Mouse (Mus musculus) neural tube, embryonic 12.5 days (tissue): ENCODE measurements at regions not wholly inside any gene's neighbourhood (a gene's known extent, or its start where the extent isn't known, plus 50 kb on each side); places are given as distances from the start of the nearest gene placed in this dataset.

Source experiments
- ATAC-seq: fragments of 200-750 bp; cut with Nextera tagmentation; 2 replicates; pipeline ENCODE4 v1.8.0; 2017; ENCODE audit warnings: low read depth, mild to moderate bottlenecking, moderate TSS enrichment, moderate library complexity; ENCODE audit not compliant: low FRiP score
- H3K27ac ChIP-seq: fragments of 300-500 bp; sonication (generic); 2 replicates; pipeline ENCODE4 v1.5.1; 2016
- H3K27me3 ChIP-seq: fragments of 300-500 bp; sonication (generic); replicated peaks from 2 replicates; pipeline ENCODE4 v1.6.1; 2016; ENCODE audit warnings: mild to moderate bottlenecking
- H3K36me3 ChIP-seq: fragments of 300-500 bp; sonication (generic); 2 replicates; pipeline ENCODE4 v1.6.1; 2016; ENCODE audit warnings: mild to moderate bottlenecking
- H3K4me1 ChIP-seq: fragments of 300-500 bp; sonication (generic); 2 replicates; pipeline ENCODE4 v1.6.1; 2016
- H3K4me2 ChIP-seq: fragments of 300-500 bp; sonication (generic); replicated peaks from 2 replicates; pipeline ENCODE4 v1.6.1; 2016; ENCODE audit warnings: mild to moderate bottlenecking
- H3K4me3 ChIP-seq: fragments of 300-500 bp; sonication (generic); 2 replicates; pipeline ENCODE4 v1.5.1; 2016
- H3K9ac ChIP-seq: fragments of 300-500 bp; sonication (generic); 2 replicates; pipeline ENCODE4 v1.6.1; 2016; ENCODE audit warnings: mild to moderate bottlenecking
- H3K9me3 ChIP-seq: fragments of 300-500 bp; sonication (generic); 2 replicates; pipeline ENCODE4 v1.6.1; 2016; ENCODE audit warnings: mild to moderate bottlenecking
- WGBS: fragments of 180-500 bp; shearing (Covaris S2); methylation state at CpG from one replicate; pipeline ENCODE4 v1.1.7; 2016; 5-methylcytosine and 5-hydroxymethylcytosine counted together

DNA sequence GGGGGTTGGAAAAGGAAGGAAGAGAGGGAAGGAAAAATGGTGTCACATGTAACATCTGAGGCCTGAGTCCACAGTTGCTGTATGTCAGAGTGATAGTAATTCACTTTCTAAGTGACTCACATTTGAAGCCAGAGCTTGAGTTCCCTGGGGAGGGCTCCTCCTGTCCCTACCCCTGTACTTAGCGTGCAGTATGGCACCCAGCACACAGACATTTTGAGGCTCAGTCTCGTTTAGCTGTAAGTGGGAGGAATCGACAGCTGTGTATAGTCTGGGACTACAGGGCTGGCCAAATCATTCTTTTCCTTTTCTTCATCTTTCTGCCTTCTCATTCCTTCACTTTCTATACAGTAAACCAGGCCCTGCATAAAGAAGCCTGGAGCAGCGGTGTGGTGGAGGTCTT, 202.4 kb upstream of the Sall1 start:
- 72% methylated on average over 4 of the region's 4 CpGs for WGBS
- no peaks in the 10 kb centered on the region for H3K9me3 ChIP-seq
- peaks cover 8% of the 10 kb centered on the region for H3K27me3 ChIP-seq
- no peak for ATAC-seq
- H3K4me3 ChIP-seq, result no peak overlapping the region
- H3K9ac ChIP-seq, result no peak overlapping the region
- peaks cover 6% of the 10 kb centered on the region; the same call in 1 of the 2 replicates for H3K4me1 ChIP-seq
- no peaks in the 10 kb centered on the region for H3K36me3 ChIP-seq
- H3K27ac ChIP-seq, result no peak overlapping the region
- no peak overlapping the region for H3K4me2 ChIP-seq

DNA sequence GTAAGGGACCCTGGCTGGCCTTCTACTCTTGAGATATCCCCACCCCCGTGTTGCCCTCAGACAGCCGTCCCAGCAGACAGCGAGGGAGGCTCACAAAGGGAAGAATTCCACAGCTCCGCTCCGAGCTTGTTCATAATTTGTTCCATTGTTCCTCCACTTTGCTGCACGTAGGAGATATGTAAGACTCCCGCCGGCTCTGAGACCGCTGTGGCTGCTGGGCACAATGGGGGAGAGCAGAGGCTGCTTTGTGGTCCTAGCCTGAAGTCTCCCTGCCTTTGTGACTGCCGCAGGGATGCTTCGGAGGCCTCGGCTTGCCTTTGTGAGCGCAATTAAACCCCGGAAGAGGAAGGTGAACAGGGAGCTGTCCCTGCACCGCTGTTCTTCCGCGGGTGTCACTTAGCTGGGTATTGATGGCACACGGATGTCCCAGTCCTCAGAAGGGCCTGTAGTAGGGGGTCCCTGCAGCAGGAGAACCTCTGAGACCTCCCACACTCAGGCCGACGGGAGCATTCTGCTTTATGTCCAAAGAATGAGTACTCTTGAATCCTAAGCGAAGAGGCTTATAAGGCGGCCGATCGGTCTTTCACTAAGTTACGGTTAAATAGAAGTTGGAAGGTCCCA, 201.3 kb upstream of the Sall1 start:
- Histone ChIP-seq H3K36me3 (no peaks in the 10 kb centered on the region), H3K27me3 (peaks cover 8% of the 10 kb centered on the region), H3K9me3 (no peaks in the 10 kb centered on the region), H3K9ac (no peak overlapping the region), H3K27ac (no peak overlapping the region), H3K4me1 (peaks cover 6% of the 10 kb centered on the region; the same call in 1 of the 2 replicates), H3K4me2 (peak overlapping the region; percentile 45), H3K4me3 (no peak overlapping the region)
- WGBS, result 14% methylated on average over 25 of the region's 25 CpGs
- peak; percentile 50; the same call in 1 of the 2 replicates for ATAC-seq

GRCm38 (mm10) chr8:89241686-89242085, 197.7 kb upstream of the Sall1 start:
- Histone ChIP-seq H3K36me3 (no peaks in the 10 kb centered on the region), H3K27ac (no peak overlapping the region), H3K9me3 (no peaks in the 10 kb centered on the region), H3K4me1 (peaks cover 6% of the 10 kb centered on the region; the same call in 1 of the 2 replicates), H3K4me3 (no peak overlapping the region), H3K9ac (no peak overlapping the region), H3K4me2 (no peak overlapping the region), H3K27me3 (peaks cover 8% of the 10 kb centered on the region)
- WGBS, result 13% methylated on average over 5 of the region's 5 CpGs
- ATAC-seq, result no peak

DNA sequence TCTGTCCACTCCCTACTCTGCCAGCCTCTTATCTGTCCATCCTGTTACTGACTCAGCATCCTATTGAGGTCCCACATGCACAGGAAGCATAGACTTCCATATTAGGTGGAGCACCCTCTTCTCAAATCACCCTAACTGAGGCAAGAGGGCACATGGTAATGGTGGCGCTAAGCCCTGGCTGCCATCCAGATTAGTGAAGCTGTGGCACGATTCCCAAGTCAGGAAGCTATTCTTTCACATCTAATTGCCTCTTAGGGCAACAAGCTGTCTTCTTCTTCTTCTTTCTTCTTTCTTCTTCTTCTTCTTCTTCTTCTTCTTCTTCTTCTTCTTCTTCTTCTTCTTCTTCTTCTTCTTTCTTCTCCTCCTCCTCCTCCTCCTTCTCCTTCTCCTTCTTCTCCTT, 195.7 kb upstream of the Sall1 start:
- no peak for ATAC-seq
- Histone ChIP-seq H3K9ac (no peak overlapping the region), H3K9me3 (no peaks in the 10 kb centered on the region), H3K36me3 (no peaks in the 10 kb centered on the region), H3K27me3 (peaks cover 8% of the 10 kb centered on the region), H3K4me2 (no peak overlapping the region), H3K4me1 (peaks cover 6% of the 10 kb centered on the region; the same call in 1 of the 2 replicates), H3K27ac (no peak overlapping the region), H3K4me3 (no peak overlapping the region)
- WGBS, result 89% methylated on average over 2 of the region's 2 CpGs

DNA sequence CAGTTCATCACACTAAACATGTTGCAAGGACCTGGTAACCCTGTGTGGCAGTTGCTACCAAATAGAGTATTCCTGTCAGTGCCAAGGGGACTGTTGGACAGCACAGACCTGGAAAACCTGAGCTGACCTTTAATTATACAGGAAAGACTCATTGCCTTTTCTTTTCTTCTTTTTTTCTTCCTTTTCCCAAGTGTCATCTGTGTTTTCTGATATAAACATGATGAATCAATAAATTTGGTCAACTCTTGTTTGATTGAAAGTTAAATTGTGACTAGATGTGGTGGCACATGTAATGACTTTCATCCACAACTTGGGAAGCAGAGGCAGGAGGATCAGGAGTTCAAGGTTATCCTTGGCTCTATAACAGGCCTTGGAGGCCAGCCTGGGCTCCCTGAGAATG, 190.1 kb upstream of the Sall1 start:
- Histone ChIP-seq H3K4me2 (no peak overlapping the region), H3K27me3 (no peaks in the 10 kb centered on the region)

GRCm38 (mm10) chr8:89232318-89232717, 188.4 kb upstream of the Sall1 start:
- 97% methylated on average over 1 of the region's 1 CpGs for WGBS
- Histone ChIP-seq H3K27me3 (no peaks in the 10 kb centered on the region), H3K36me3 (no peaks in the 10 kb centered on the region), H3K4me3 (no peak overlapping the region), H3K4me2 (no peak overlapping the region), H3K9ac (no peak overlapping the region), H3K4me1 (no peaks in the 10 kb centered on the region), H3K9me3 (no peaks in the 10 kb centered on the region), H3K27ac (no peak overlapping the region)
- ATAC-seq, result no peak

More for the DNA sequence above, 190.1 kb upstream of the Sall1 start:
- H3K27ac ChIP-seq, result no peak overlapping the region
- no peak overlapping the region for H3K9ac ChIP-seq
- H3K36me3 ChIP-seq, result no peaks in the 10 kb centered on the region
- no peaks in the 10 kb centered on the region for H3K9me3 ChIP-seq
- no peak overlapping the region for H3K4me3 ChIP-seq
- H3K4me1 ChIP-seq, result no peaks in the 10 kb centered on the region
- no peak for ATAC-seq

DNA sequence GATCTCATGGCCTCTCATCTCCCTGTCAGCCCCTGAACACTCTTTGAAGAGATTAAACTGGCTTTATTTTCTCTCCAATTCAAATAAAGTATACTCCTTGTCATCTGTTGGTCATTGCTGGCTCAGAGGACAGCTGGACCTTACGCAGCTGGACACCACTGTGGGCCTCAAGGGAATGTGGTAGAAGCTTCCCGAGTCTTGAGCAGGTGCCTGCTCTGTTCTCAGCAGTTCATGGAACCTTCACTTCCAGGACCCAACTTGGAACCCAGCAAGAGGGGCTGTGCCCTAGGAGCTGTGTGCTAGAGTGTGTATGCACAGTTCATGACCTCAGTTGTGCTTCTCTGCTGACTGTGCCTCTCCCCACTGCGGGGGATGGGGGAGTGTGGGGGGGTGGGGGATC, 185.2 kb upstream of the Sall1 start:
- H3K4me2 ChIP-seq, result no peak overlapping the region
- H3K4me3 ChIP-seq, result no peak overlapping the region
- no peak overlapping the region for H3K27ac ChIP-seq
- H3K27me3 ChIP-seq, result no peaks in the 10 kb centered on the region
- no peaks in the 10 kb centered on the region for H3K4me1 ChIP-seq
- ATAC-seq, result no peak
- H3K9me3 ChIP-seq, result no peaks in the 10 kb centered on the region
- 90% methylated on average over 3 of the region's 3 CpGs for WGBS
- H3K36me3 ChIP-seq, result no peaks in the 10 kb centered on the region
- no peak overlapping the region for H3K9ac ChIP-seq

GRCm38 (mm10) chr8:89220870-89221269, 176.9 kb upstream of the Sall1 start:
- Histone ChIP-seq H3K9me3 (no peaks in the 10 kb centered on the region), H3K4me3 (no peak overlapping the region), H3K4me2 (no peak overlapping the region), H3K27me3 (no peaks in the 10 kb centered on the region), H3K9ac (no peak overlapping the region), H3K27ac (no peak overlapping the region), H3K36me3 (no peaks in the 10 kb centered on the region), H3K4me1 (no peaks in the 10 kb centered on the region)
- 83% methylated on average over 7 of the region's 7 CpGs for WGBS
- ATAC-seq, result no peak

GRCm38 (mm10) chr8:89220381-89220780, 176.4 kb upstream of the Sall1 start:
- Histone ChIP-seq H3K36me3 (no peaks in the 10 kb centered on the region), H3K4me2 (no peak overlapping the region), H3K4me3 (no peak overlapping the region), H3K9me3 (no peaks in the 10 kb centered on the region), H3K4me1 (no peaks in the 10 kb centered on the region), H3K27ac (no peak overlapping the region), H3K27me3 (no peaks in the 10 kb centered on the region), H3K9ac (no peak overlapping the region)
- 94% methylated on average over 2 of the region's 2 CpGs for WGBS
- ATAC-seq, result no peak

- Histone ChIP-seq H3K4me2 (no peak overlapping the region), H3K4me1 (no peaks in the 10 kb centered on the region), H3K36me3 (no peaks in the 10 kb centered on the region), H3K9me3 (no peaks in the 10 kb centered on the region), H3K27ac (no peak overlapping the region), H3K27me3 (no peaks in the 10 kb centered on the region), H3K4me3 (no peak overlapping the region), H3K9ac (no peak overlapping the region)
- ATAC-seq, result no peak
- WGBS, result 93% methylated on average over 7 of the region's 7 CpGs
Observed at GRCm38 (mm10) chr8:89219156-89219555, 175.2 kb upstream of the Sall1 start.

DNA sequence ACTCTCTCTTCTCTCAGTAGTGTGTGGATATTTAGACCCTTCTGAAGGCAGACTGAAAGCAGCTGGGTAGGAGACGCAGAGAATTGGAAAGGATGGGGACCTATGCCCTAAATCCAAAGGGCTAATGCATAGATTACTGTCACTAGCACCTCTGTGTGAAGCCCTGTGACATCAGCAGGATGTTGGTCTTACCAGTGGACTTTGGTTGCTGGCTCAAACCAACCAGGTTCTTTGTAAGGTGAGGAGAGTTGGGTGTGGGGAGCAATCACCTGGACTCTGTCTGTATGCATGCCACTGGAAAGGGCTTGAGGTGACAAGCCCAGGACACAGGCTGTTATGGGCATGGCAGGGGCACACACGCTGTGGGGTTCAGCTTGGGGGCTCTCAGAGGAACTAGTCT, 173.7 kb upstream of the Sall1 start:
- no peak overlapping the region for H3K4me3 ChIP-seq
- 86% methylated on average over 2 of the region's 2 CpGs for WGBS
- H3K9me3 ChIP-seq, result no peaks in the 10 kb centered on the region
- H3K9ac ChIP-seq, result no peak overlapping the region
- H3K36me3 ChIP-seq, result no peaks in the 10 kb centered on the region
- no peak overlapping the region for H3K4me2 ChIP-seq
- H3K27me3 ChIP-seq, result no peaks in the 10 kb centered on the region
- no peaks in the 10 kb centered on the region for H3K4me1 ChIP-seq
- no peak for ATAC-seq
- no peak overlapping the region for H3K27ac ChIP-seq

- Histone ChIP-seq H3K4me3 (no peak overlapping the region), H3K9me3 (no peaks in the 10 kb centered on the region), H3K4me2 (no peak overlapping the region), H3K9ac (no peak overlapping the region), H3K4me1 (no peaks in the 10 kb centered on the region), H3K36me3 (no peaks in the 10 kb centered on the region), H3K27ac (no peak overlapping the region), H3K27me3 (no peaks in the 10 kb centered on the region)
- 86% methylated on average over 3 of the region's 3 CpGs for WGBS
- no peak for ATAC-seq
Observed at GRCm38 (mm10) chr8:89211931-89212330, 168.0 kb upstream of the Sall1 start.

DNA sequence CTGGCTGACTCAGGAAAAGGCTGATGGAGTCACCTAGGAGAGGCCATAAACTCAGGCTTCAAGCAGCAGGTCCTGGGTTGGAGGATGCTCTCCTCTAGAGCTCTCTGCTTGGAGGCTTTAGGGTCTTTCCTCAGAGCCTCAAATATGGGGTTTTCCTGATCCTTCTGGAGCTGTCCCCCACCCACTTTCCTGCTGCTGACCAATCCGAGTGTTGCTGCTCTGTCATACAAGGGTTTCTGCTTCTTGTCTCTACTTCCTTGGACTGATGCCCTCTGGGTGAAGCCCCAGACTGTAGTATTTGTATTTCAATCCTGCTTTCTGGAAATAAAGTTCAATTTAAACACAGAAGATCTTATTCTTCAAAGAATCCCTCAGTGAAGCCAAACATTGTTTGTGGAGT, 166.7 kb upstream of the Sall1 start:
- H3K4me3 ChIP-seq, result no peak overlapping the region

More for the DNA sequence above, 166.7 kb upstream of the Sall1 start:
- Histone ChIP-seq H3K27ac (no peak overlapping the region), H3K9ac (no peak overlapping the region), H3K9me3 (no peaks in the 10 kb centered on the region), H3K36me3 (no peaks in the 10 kb centered on the region), H3K4me1 (no peaks in the 10 kb centered on the region), H3K27me3 (no peaks in the 10 kb centered on the region), H3K4me2 (no peak overlapping the region)
- no peak for ATAC-seq
- WGBS, result 69% methylated on average over 1 of the region's 1 CpGs
